Mouse (Mus musculus) heart, postnatal 4 days (tissue): ENCODE data around the gene March2. TPM values are rescaled to one million over a fixed set of nuclear protein-coding genes. Genes with fewer than 3 reads are reported as not detected.
A peak's percentile ranks its signal among the peaks of the same experiment; 100 is the strongest.

Source experiments
- DNase-seq: peaks from one replicate; pipeline ENCODE4 v3.0.0; 2021
- total RNA-seq, 2 experiments: library from RNA; stranded (reverse); gene quantifications; 2 replicates each; pipeline ENCODE4 v1.2.3; 2021

The March2 gene
- total RNA-seq, 2 experiments from 2014 or later, result 84.4 to 96.9 TPM

DNA sequence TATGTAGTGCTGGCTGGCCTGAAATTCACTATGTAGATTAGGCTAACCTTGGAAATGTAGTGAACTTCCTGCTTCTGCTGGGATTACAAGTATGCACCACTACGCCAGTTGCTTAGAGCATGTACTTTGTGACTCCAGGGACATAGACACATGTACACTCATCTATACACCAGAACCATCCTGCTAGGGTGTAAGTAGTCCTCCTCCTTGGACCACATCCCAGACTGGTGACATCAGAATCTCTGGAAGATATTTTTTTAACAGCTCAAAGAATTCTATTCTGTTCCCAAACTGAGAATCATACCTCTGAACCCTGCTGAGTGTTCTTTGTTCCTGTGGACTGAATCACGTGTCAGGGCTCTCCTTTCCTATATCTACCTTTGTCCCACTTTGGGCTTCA, 81.4 kb downstream of the March2 start:
- peak; percentile 35 for DNase-seq

Other genes starting within 250 kb of the March2 start
- 10 to 100 TPM; 35.3 to 36.1 TPM for gene Adamts10, start 194.5 kb downstream of the March2 start, total RNA-seq
- gene Myo1f, start 163.0 kb downstream of the March2 start, total RNA-seq, result 1 to 10 TPM; 1.2 to 2.3 TPM
- 10 to 100 TPM; 25.4 to 27.5 TPM for gene Zfp414, start 89.6 kb downstream of the March2 start, total RNA-seq
- gene Pram1, start 80.6 kb downstream of the March2 start, total RNA-seq, result not detected
- gene Hnrnpm, start 31.8 kb downstream of the March2 start, total RNA-seq, result 100 to 1,000 TPM; 154 to 180 TPM
- gene Rab11b, start 41.9 kb upstream of the March2 start, total RNA-seq, result 100 to 1,000 TPM; 333 to 343 TPM
- gene Angptl4, start 63.2 kb upstream of the March2 start, total RNA-seq, result 10 to 100 TPM; 29.1 to 35.0 TPM
- gene Kank3, start 91.8 kb upstream of the March2 start, total RNA-seq, result 10 to 100 TPM; 57.5 to 58.5 TPM
- gene Rps28, start 105.9 kb upstream of the March2 start, total RNA-seq, result 1,000 to 10,000 TPM; 1,097 to 1,179 TPM
- gene Ndufa7, start 105.9 kb upstream of the March2 start, total RNA-seq, result 100 to 1,000 TPM; 423 to 447 TPM
- gene Cd320, start 124.4 kb upstream of the March2 start, total RNA-seq, result 10 to 100 TPM; 16.8 to 21.4 TPM
- not detected for gene Gm7029, start 155.2 kb upstream of the March2 start, total RNA-seq
- 10 to 100 TPM; 40.2 to 42.7 TPM for gene Kifc1, start 172.0 kb upstream of the March2 start, total RNA-seq
- not detected for gene Platr17, start 186.5 kb upstream of the March2 start, total RNA-seq
- 10 to 100 TPM; 16.5 to 18.0 TPM for gene Daxx, start 190.7 kb upstream of the March2 start, total RNA-seq
- gene Tapbp, start 197.2 kb upstream of the March2 start, total RNA-seq, result 10 to 100 TPM; 72.3 to 78.5 TPM
- gene Zbtb22, start 197.2 kb upstream of the March2 start, total RNA-seq, result 10 to 100 TPM; 34.3 to 35.8 TPM
- gene Rgl2, start 210.9 kb upstream of the March2 start, total RNA-seq, result 10 to 100 TPM; 56.5 to 58.1 TPM
- 10 to 100 TPM; 78.0 to 79.5 TPM for gene Pfdn6, start 221.7 kb upstream of the March2 start, total RNA-seq
- gene Wdr46, start 222.0 kb upstream of the March2 start, total RNA-seq, result 10 to 100 TPM; 13.3 to 14.4 TPM
- gene B3galt4, start 232.8 kb upstream of the March2 start, total RNA-seq, result 1 to 10 TPM; 2.3 to 2.9 TPM
- gene Vps52, start 237.1 kb upstream of the March2 start, total RNA-seq, result 10 to 100 TPM; 38.1 to 40.1 TPM
- 100 to 1,000 TPM; 648 to 719 TPM for gene Rps18, start 237.3 kb upstream of the March2 start, total RNA-seq